Comparison of ENCODE assay signal across 10 mouse cellular contexts in the genomic region with DNA sequence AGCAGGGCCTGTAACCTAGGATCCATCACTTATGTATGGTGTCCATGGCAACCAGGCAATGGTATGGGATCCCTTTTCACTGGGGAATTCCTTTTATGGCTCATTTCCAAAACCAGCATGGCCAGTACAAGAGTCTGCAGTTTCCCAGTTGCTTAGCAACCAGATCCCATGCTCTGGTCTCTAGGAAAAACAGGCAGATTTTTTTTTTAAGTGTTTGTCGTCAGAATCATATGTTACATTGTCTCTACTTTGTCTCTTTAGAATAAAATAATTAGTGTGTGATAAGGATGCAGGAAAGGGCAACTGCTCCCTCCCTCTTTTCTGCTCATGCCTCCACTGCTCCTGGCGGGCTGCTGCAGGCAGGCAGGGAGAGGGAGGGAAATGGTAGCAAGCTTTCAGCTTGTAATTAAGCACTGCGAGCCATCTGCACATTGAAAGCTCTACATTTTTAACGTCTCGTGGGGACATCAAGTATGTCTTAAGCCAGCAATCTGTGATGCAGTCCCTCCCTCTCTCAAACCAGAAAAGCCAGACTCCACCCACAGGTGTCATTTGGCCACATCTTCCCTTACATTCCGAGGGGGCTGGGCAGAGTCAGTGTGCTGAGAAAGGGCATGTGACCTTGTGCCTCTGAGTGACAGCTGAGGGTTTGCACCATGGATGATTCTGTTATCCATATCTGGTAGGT. TPM values are rescaled to one million over a fixed set of nuclear protein-coding genes. Genes with fewer than 3 reads are reported as not detected.
A peak's percentile ranks its signal among the peaks of the same experiment; 100 is the strongest.
DNase-seq lines count a peak whose midpoint lies in the region; ATAC-seq lines count a peak whose summit lies in the region.
"Had no signal": no experiment of that assay in that cellular context is flagged by ENCODE, and none has a peak within 500 bp of the region (broad histone marks: within the 10 kb centered on the region; RNA-seq: fewer than 3 reads in every experiment).

No protein-coding gene starts in this region.

- H3K27me3 ChIP-seq in heart, embryonic 15.5 days, result no peaks in the 10 kb centered on the region
- H3K27me3 ChIP-seq in embryonic facial prominence, embryonic 14.5 days (replicated peaks; ENCODE audit: control insufficient read depth, insufficient read depth, low read length), result no peaks in the 10 kb centered on the region
- no peaks in the 10 kb centered on the region for H3K27me3 ChIP-seq in intestine, embryonic 16.5 days (replicated peaks; ENCODE audit: control insufficient read depth, insufficient read depth, low read length)
- H3K27me3 ChIP-seq in midbrain, embryonic 15.5 days (replicated peaks), result no peaks in the 10 kb centered on the region; the same call in 1 of the 2 replicates
- H3K27me3 ChIP-seq in liver, embryonic 11.5 days (replicated peaks; ENCODE audit: control insufficient read depth, insufficient read depth, low read length), result no peaks in the 10 kb centered on the region

- no peaks in the 10 kb centered on the region for H3K9me3 ChIP-seq in heart, embryonic 15.5 days (replicated peaks)
- H3K9me3 ChIP-seq in embryonic facial prominence, embryonic 14.5 days (ENCODE audit: control insufficient read depth, low read length), result no peaks in the 10 kb centered on the region
- H3K9me3 ChIP-seq in intestine, embryonic 16.5 days (ENCODE audit: control insufficient read depth, low read length), result no peaks in the 10 kb centered on the region
- H3K9me3 ChIP-seq in midbrain, embryonic 15.5 days, result no peaks in the 10 kb centered on the region
- no peaks in the 10 kb centered on the region for H3K9me3 ChIP-seq in liver, embryonic 11.5 days (ENCODE audit: control insufficient read depth, low read length)

- WGBS in heart, embryonic 15.5 days, result 8% methylated on average over 6 of the region's 6 CpGs
- 7% methylated on average over 6 of the region's 6 CpGs for WGBS in embryonic facial prominence, embryonic 14.5 days
- WGBS in intestine, embryonic 16.5 days, result 4% methylated on average over 6 of the region's 6 CpGs
- WGBS in midbrain, embryonic 15.5 days, result under 1% methylated on average over 6 of the region's 6 CpGs
- WGBS in liver, embryonic 11.5 days, result 25% methylated on average over 5 of the region's 6 CpGs

- H3K36me3 ChIP-seq in heart, embryonic 15.5 days, result no peaks in the 10 kb centered on the region
- no peaks in the 10 kb centered on the region for H3K36me3 ChIP-seq in embryonic facial prominence, embryonic 14.5 days (ENCODE audit: control insufficient read depth, insufficient read depth, low read length)
- no peaks in the 10 kb centered on the region for H3K36me3 ChIP-seq in intestine, embryonic 16.5 days (ENCODE audit: control insufficient read depth, insufficient read depth, low read length)
- H3K36me3 ChIP-seq in midbrain, embryonic 15.5 days (replicated peaks), result no peaks in the 10 kb centered on the region
- no peaks in the 10 kb centered on the region for H3K36me3 ChIP-seq in liver, embryonic 11.5 days (ENCODE audit: control insufficient read depth, insufficient read depth, low read length)

- no peak overlapping the region for H3K9ac ChIP-seq in heart, embryonic 15.5 days
- no peak overlapping the region for H3K9ac ChIP-seq in embryonic facial prominence, embryonic 14.5 days (ENCODE audit: low read depth, low read length)
- no peak overlapping the region for H3K9ac ChIP-seq in intestine, embryonic 16.5 days (ENCODE audit: low read depth, low read length)
- no peak overlapping the region for H3K9ac ChIP-seq in midbrain, embryonic 15.5 days
- no peak overlapping the region for H3K9ac ChIP-seq in liver, embryonic 11.5 days (ENCODE audit: low read depth, low read length)

- no peak for DNase-seq in heart, adult 11 months
- peak; percentile 87 for DNase-seq in embryonic facial prominence, embryonic 14.5 days (ENCODE audit: low spot score)
- no peak for DNase-seq in liver, embryonic 11.5 days (ENCODE audit: low spot score)
- DNase-seq in ovary, postnatal 36 days (ENCODE audit: low spot score), result no peak
- DNase-seq in gastrocnemius, postnatal 10 days, result no peak

- peak overlapping the region; percentile 28 for H3K4me2 ChIP-seq in heart, embryonic 15.5 days
- peak overlapping the region; percentile 13 for H3K4me2 ChIP-seq in embryonic facial prominence, embryonic 14.5 days (ENCODE audit: low read depth, low read length)
- no peak overlapping the region for H3K4me2 ChIP-seq in intestine, embryonic 16.5 days (ENCODE audit: low read depth, low read length)
- peak overlapping the region; percentile 33 for H3K4me2 ChIP-seq in midbrain, embryonic 15.5 days
- no peak overlapping the region for H3K4me2 ChIP-seq in liver, embryonic 11.5 days

- ATAC-seq in heart, embryonic 15.5 days (replicated peaks; ENCODE audit: insufficient number of reproducible peaks, insufficient read depth, low FRiP score, low read depth), result no peak; the same call in 1 of the 2 replicates
- peak; percentile 74 for ATAC-seq in embryonic facial prominence, embryonic 14.5 days (ENCODE audit: low read depth)
- ATAC-seq in intestine, embryonic 16.5 days, result 0 out of 2 replicates have a peak, but pooled peaks have one; percentile 31
- peak; percentile 88 for ATAC-seq in midbrain, embryonic 15.5 days (replicated peaks)
- no peak for ATAC-seq in liver, embryonic 11.5 days (replicated peaks; ENCODE audit: low FRiP score)

- H3K27ac ChIP-seq in heart, embryonic 15.5 days, result peak overlapping the region; percentile 33
- peak overlapping the region; percentile 53; the same call in 1 of the 2 replicates for H3K27ac ChIP-seq in embryonic facial prominence, embryonic 14.5 days (replicated peaks; ENCODE audit: low read depth, low read length)
- no peak overlapping the region for H3K27ac ChIP-seq in intestine, embryonic 16.5 days (ENCODE audit: low read length)
- peak overlapping the region; percentile 84 for H3K27ac ChIP-seq in midbrain, embryonic 15.5 days
- H3K27ac ChIP-seq in liver, embryonic 11.5 days (ENCODE audit: low read depth, low read length), result no peak overlapping the region

- H3K4me3 ChIP-seq in heart, embryonic 15.5 days, result no peak overlapping the region
- no peak overlapping the region for H3K4me3 ChIP-seq in embryonic facial prominence, embryonic 14.5 days (ENCODE audit: low read depth, low read length)
- no peak overlapping the region for H3K4me3 ChIP-seq in intestine, embryonic 16.5 days (ENCODE audit: low read length)
- no peak overlapping the region for H3K4me3 ChIP-seq in midbrain, embryonic 15.5 days
- H3K4me3 ChIP-seq in liver, embryonic 11.5 days (ENCODE audit: low read depth, low read length), result no peak overlapping the region

- peaks cover 66% of the 10 kb centered on the region for H3K4me1 ChIP-seq in heart, embryonic 15.5 days (replicated peaks)
- H3K4me1 ChIP-seq in embryonic facial prominence, embryonic 14.5 days (ENCODE audit: control insufficient read depth, insufficient read depth, low read length), result peaks cover 32% of the 10 kb centered on the region
- peaks cover 5% of the 10 kb centered on the region; the same call in 1 of the 2 replicates for H3K4me1 ChIP-seq in intestine, embryonic 16.5 days (ENCODE audit: control insufficient read depth, insufficient read depth, low read length)
- peaks cover 29% of the 10 kb centered on the region for H3K4me1 ChIP-seq in midbrain, embryonic 15.5 days
- H3K4me1 ChIP-seq in liver, embryonic 11.5 days (replicated peaks; ENCODE audit: control insufficient read depth, insufficient read depth, low read length), result no peaks in the 10 kb centered on the region

RNA-seq across cellular contexts. Expression of gene March10, which starts 51.6 kb away (rescaled TPM):
- 0.16 TPM in 1 of 2 replicates, not detected in the other for polyA plus RNA-seq in heart, embryonic 15.5 days (2015; fragmentation: Nextera tagmentation; extraction: Ambion mirVana)
- 0.13 and 0.36 TPM in 2 replicates for polyA plus RNA-seq in embryonic facial prominence, embryonic 14.5 days (2014; fragmentation: Nextera tagmentation; extraction: Ambion mirVana)
- 0.04 and 0.13 TPM in 2 replicates for polyA plus RNA-seq in intestine, embryonic 16.5 days (2015; fragmentation: Nextera tagmentation; extraction: Ambion mirVana)
- polyA plus RNA-seq in midbrain, embryonic 15.5 days (2015; fragmentation: Nextera tagmentation; extraction: Ambion mirVana), result 0.34 and 0.58 TPM in 2 replicates
- polyA plus RNA-seq in liver, embryonic 11.5 days (2014; fragmentation: Nextera tagmentation; extraction: Ambion mirVana), result not detected in 2 replicates
- total RNA-seq in gastrocnemius, postnatal 10 days (2021), result not detected
- polyA plus RNA-seq: large intestine, adult 2 months; stomach, embryonic 16.5 days had no signal

Comparison
In these comparisons a context has a peak if more than half of its experiments do, and no peak if none do; other contexts are left out.
1. ATAC-seq: peak in embryonic facial prominence, embryonic 14.5 days (single experiment), intestine, embryonic 16.5 days (single experiment) and midbrain, embryonic 15.5 days (single experiment); none in heart, embryonic 15.5 days (single experiment) and liver, embryonic 11.5 days (single experiment).
2. H3K27ac ChIP-seq: peak in heart, embryonic 15.5 days (single experiment), embryonic facial prominence, embryonic 14.5 days (single experiment) and midbrain, embryonic 15.5 days (single experiment); none in intestine, embryonic 16.5 days (single experiment) and liver, embryonic 11.5 days (single experiment).
3. H3K4me2 ChIP-seq: peak in heart, embryonic 15.5 days (single experiment), embryonic facial prominence, embryonic 14.5 days (single experiment) and midbrain, embryonic 15.5 days (single experiment); none in intestine, embryonic 16.5 days (single experiment) and liver, embryonic 11.5 days (single experiment).